Mouse (Mus musculus) midbrain, embryonic 13.5 days (tissue): ENCODE data around the gene Washc3. TPM values are rescaled to one million over a fixed set of nuclear protein-coding genes. Genes with fewer than 3 reads are reported as not detected.

ENCODE experiments used
- ATAC-seq: fragments of 200-750 bp; cut with Nextera tagmentation; 2 replicates; pipeline ENCODE4 v1.8.0; 2017; ENCODE audit warnings: mild to moderate bottlenecking, moderate TSS enrichment, moderate library complexity
- H3K27ac ChIP-seq: fragments of 300-500 bp; sonication (generic); 2 replicates; pipeline ENCODE4 v1.5.1; 2015; ENCODE audit warnings: inconsistent platforms, mild to moderate bottlenecking, moderate library complexity
- H3K27me3 ChIP-seq: fragments of 300-500 bp; sonication (generic); 2 replicates; pipeline ENCODE4 v1.6.1; 2015; ENCODE audit warnings: mild to moderate bottlenecking, inconsistent platforms
- H3K36me3 ChIP-seq: fragments of 300-500 bp; sonication (generic); 2 replicates; pipeline ENCODE4 v1.6.1; 2015; ENCODE audit warnings: mild to moderate bottlenecking, inconsistent platforms
- H3K4me1 ChIP-seq: fragments of 300-500 bp; sonication (generic); replicated peaks from 2 replicates; pipeline ENCODE4 v1.6.1; 2015; ENCODE audit warnings: inconsistent platforms
- H3K4me2 ChIP-seq: fragments of 300-500 bp; sonication (generic); replicated peaks from 2 replicates; pipeline ENCODE4 v1.6.1; 2015; ENCODE audit warnings: moderate library complexity, mild to moderate bottlenecking, inconsistent platforms
- H3K4me3 ChIP-seq: fragments of 300-500 bp; sonication (generic); replicated peaks from 2 replicates; pipeline ENCODE4 v1.5.1; 2015; ENCODE audit warnings: mild to moderate bottlenecking, inconsistent platforms
- H3K9ac ChIP-seq: fragments of 300-500 bp; sonication (generic); replicated peaks from 2 replicates; pipeline ENCODE4 v1.6.1; 2015; ENCODE audit warnings: mild to moderate bottlenecking, inconsistent platforms
- H3K9me3 ChIP-seq: fragments of 300-500 bp; sonication (generic); 2 replicates; pipeline ENCODE4 v1.6.1; 2016; ENCODE audit warnings: mild to moderate bottlenecking, inconsistent platforms
- WGBS: fragments of 180-500 bp; shearing (Covaris S2); methylation state at CpG from one replicate; pipeline ENCODE4 v1.1.7; 2015; 5-methylcytosine and 5-hydroxymethylcytosine counted together
- polyA plus RNA-seq: library from polyadenylated mRNA; unstranded; fragments of >200 nt; fragmentation: Nextera tagmentation; extraction: Ambion mirVana; gene quantifications from 2 replicates; pipeline ENCODE4 v1.2.1, GENCODE M21; 2015

The Washc3 gene
- polyA plus RNA-seq, 1 experiment from 2014 or later, result 49.0 TPM

GRCm38 (mm10) chr10:88261186-88261585 is 60.3 kb downstream of the Washc3 start:
- WGBS, result 62% methylated on average over 3 of the region's 3 CpGs
- H3K27me3 ChIP-seq, result no peaks in the 10 kb centered on the region
- H3K9me3 ChIP-seq, result no peaks in the 10 kb centered on the region
- H3K9ac ChIP-seq, result no peak overlapping the region
- H3K4me2 ChIP-seq, result no peak overlapping the region
- ATAC-seq, result no peak
- no peak overlapping the region for H3K27ac ChIP-seq
- H3K4me3 ChIP-seq, result no peak overlapping the region
- no peaks in the 10 kb centered on the region for H3K36me3 ChIP-seq
- H3K4me1 ChIP-seq, result no peaks in the 10 kb centered on the region

DNA sequence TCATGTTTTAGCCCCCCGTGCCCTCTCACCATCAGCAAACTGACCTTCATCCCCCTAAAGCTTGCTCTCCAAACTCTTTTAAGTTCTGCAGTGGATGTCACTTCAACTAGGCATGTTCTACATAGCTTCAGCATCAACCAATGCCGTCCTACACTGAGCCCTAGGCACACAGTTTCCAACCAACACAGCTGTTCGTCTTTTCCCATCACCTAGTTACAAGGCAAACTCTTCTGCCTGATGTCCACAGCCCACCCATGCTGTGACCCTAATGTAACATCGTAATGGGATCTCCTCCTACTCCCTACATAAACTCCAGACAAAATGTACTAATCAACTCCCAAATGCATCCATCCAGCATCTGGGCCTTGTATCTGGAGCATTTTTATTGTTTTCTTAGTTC is 62.5 kb downstream of the Washc3 start:
- Histone ChIP-seq H3K9me3 (no peaks in the 10 kb centered on the region), H3K4me1 (no peaks in the 10 kb centered on the region), H3K27ac (no peak overlapping the region), H3K27me3 (no peaks in the 10 kb centered on the region), H3K4me3 (no peak overlapping the region), H3K9ac (no peak overlapping the region), H3K36me3 (no peaks in the 10 kb centered on the region), H3K4me2 (no peak overlapping the region)
- WGBS, result 90% methylated on average over 4 of the region's 4 CpGs
- ATAC-seq, result no peak

DNA sequence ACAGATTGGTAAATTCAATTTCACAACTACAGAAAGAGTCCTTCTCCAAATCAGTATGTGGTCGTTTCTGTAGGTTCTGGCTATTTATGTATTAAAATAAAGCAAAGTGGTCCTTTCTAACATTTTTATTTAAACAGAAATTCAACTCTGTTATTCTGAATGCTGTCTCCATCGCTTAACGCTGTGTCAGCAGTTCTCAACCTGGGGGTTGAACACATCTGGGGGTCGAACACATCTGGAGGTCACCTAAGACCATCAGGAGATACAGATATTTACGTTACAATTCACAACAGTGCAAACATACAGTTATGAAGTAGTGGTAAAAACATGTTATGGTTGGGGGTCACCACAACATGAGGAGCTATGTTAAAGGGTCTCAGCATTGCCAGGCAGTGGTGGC is 73.2 kb downstream of the Washc3 start:
- ATAC-seq, result no peak
- Histone ChIP-seq H3K4me1 (no peaks in the 10 kb centered on the region), H3K9me3 (no peaks in the 10 kb centered on the region), H3K4me2 (no peak overlapping the region), H3K27ac (no peak overlapping the region), H3K27me3 (no peaks in the 10 kb centered on the region), H3K36me3 (no peaks in the 10 kb centered on the region), H3K4me3 (no peak overlapping the region), H3K9ac (no peak overlapping the region)
- WGBS, result 87% methylated on average over 5 of the region's 5 CpGs

DNA sequence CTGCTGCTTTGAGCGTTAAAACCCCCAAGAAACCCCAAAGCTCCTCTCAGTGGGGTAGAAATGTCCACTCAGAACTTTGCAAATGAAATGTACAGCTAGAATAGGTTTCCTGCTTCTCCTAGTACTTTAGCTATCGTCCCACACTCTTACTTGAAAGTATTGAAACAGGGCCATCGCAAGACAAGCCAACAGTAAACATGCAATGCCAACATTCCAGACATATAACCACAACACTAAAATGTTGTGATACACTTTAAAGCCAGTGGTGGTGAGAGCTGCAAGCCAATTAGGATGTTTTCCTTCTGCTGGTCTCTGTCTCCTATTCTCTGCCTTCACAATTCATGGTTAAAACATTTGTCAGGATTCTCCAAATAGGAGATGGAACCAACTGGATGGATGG is 80.8 kb downstream of the Washc3 start:
- Histone ChIP-seq H3K4me2 (no peak overlapping the region), H3K36me3 (no peaks in the 10 kb centered on the region), H3K27me3 (no peaks in the 10 kb centered on the region), H3K27ac (no peak overlapping the region), H3K4me1 (no peaks in the 10 kb centered on the region), H3K4me3 (no peak overlapping the region), H3K9ac (no peak overlapping the region), H3K9me3 (no peaks in the 10 kb centered on the region)
- WGBS, result 92% methylated on average over 3 of the region's 3 CpGs
- ATAC-seq, result no peak

GRCm38 (mm10) chr10:88284343-88284990 is 83.6 kb downstream of the Washc3 start:
- Histone ChIP-seq H3K4me2 (no peak overlapping the region), H3K36me3 (no peaks in the 10 kb centered on the region), H3K27me3 (no peaks in the 10 kb centered on the region), H3K4me1 (no peaks in the 10 kb centered on the region), H3K4me3 (no peak overlapping the region), H3K27ac (no peak overlapping the region), H3K9me3 (no peaks in the 10 kb centered on the region), H3K9ac (no peak overlapping the region)
- ATAC-seq, result no peak
- WGBS, result 91% methylated on average over 4 of the region's 4 CpGs

GRCm38 (mm10) chr10:88287261-88287660 is 86.4 kb downstream of the Washc3 start:
- Histone ChIP-seq H3K27me3 (no peaks in the 10 kb centered on the region), H3K36me3 (no peaks in the 10 kb centered on the region), H3K4me1 (no peaks in the 10 kb centered on the region), H3K9me3 (no peaks in the 10 kb centered on the region), H3K4me2 (no peak overlapping the region), H3K9ac (no peak overlapping the region), H3K27ac (no peak overlapping the region), H3K4me3 (no peak overlapping the region)
- 79% methylated on average over 8 of the region's 8 CpGs for WGBS
- no peak for ATAC-seq

DNA sequence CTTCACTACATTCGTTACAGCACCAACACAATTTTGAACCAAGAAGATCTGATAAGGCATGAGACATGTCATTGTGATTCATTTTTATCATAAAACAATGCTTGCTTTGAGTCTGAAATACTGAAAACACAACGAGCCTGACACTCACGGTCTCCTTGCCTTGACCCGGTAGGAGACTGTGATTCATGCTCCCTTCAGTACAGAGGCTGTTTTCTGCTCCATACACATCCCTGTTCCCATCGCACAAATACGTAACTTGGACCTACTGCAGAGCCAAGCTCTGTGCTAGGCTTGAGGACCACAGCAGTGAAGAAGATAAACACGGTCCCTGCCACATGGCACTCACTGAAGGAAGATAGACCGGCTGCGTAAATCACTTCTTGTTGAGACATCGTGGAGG is 87.2 kb downstream of the Washc3 start:
- no peak for ATAC-seq
- H3K36me3 ChIP-seq, result no peaks in the 10 kb centered on the region
- no peak overlapping the region for H3K9ac ChIP-seq
- H3K4me3 ChIP-seq, result no peak overlapping the region
- no peaks in the 10 kb centered on the region for H3K9me3 ChIP-seq
- H3K27ac ChIP-seq, result no peak overlapping the region
- H3K4me1 ChIP-seq, result no peaks in the 10 kb centered on the region
- WGBS, result 94% methylated on average over 10 of the region's 10 CpGs
- no peaks in the 10 kb centered on the region for H3K27me3 ChIP-seq
- H3K4me2 ChIP-seq, result no peak overlapping the region

GRCm38 (mm10) chr10:88295091-88295490 is 94.2 kb downstream of the Washc3 start:
- Histone ChIP-seq H3K9me3 (peaks cover 3% of the 10 kb centered on the region; the same call in 1 of the 2 replicates), H3K4me1 (no peaks in the 10 kb centered on the region), H3K4me2 (no peak overlapping the region), H3K27me3 (no peaks in the 10 kb centered on the region), H3K36me3 (no peaks in the 10 kb centered on the region), H3K27ac (no peak overlapping the region), H3K9ac (no peak overlapping the region), H3K4me3 (no peak overlapping the region)
- no peak for ATAC-seq
- WGBS, result 90% methylated on average over 6 of the region's 6 CpGs

Other genes starting within 250 kb of the Washc3 start
- 12.2 and 43.4 TPM in 2 replicates for gene Pmch, start 110.0 kb upstream of the Washc3 start, polyA plus RNA-seq
- 4.9 and 5.8 TPM in 2 replicates for gene Parpbp, start 54.2 kb upstream of the Washc3 start, polyA plus RNA-seq
- gene Nup37, start 54.1 kb upstream of the Washc3 start, polyA plus RNA-seq, result 43.8 and 43.9 TPM in 2 replicates
- gene Dram1, start 178.0 kb downstream of the Washc3 start, polyA plus RNA-seq, result 0.31 and 0.36 TPM in 2 replicates
- 12.9 and 13.4 TPM in 2 replicates for gene Gnptab, start 178.0 kb downstream of the Washc3 start, polyA plus RNA-seq